In the genomic region with DNA sequence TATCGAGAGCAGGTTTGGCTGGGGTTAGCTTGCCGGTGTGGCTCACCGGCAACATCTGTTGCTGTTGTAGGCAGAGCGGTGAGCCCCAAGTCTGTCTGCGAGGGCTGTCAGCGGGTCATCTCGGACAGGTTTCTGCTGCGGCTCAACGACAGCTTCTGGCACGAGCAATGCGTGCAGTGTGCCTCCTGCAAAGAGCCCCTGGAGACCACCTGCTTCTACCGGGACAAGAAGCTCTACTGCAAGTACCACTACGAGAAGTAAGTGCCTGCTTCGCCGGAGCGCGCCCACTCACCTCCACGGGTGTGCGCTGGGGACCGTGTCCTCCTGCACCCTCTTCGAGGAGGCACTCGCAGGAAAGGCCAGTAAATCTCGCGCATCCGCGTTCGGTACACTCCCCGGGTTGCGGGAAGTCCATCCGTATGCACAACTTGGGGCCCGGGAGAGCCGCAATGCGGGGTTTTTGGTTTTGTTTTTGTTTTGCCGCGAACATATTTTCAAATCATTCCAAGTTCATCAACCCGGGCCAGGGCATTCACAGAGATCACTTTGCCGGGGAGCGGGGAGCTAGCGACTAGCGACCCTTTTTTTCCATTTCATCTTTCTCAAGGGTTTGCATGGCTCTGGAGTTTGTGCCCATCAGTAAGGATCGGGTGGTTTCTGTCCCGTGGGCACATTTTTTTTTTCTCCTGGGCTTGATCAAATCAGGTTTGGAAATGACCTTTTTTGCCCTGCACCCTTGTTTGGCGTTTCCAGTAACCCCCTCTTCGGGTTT, we compare ENCODE assay signal across 9 mouse cellular contexts. TPM values are rescaled to one million over a fixed set of nuclear protein-coding genes. Genes with fewer than 3 reads are reported as not detected.
DNase-seq lines count a peak whose midpoint lies in the region; ATAC-seq lines count a peak whose summit lies in the region.
"Had no signal": no experiment of that assay in that cellular context is flagged by ENCODE, and none has a peak within 500 bp of the region (broad histone marks: within the 10 kb centered on the region; RNA-seq: fewer than 3 reads in every experiment).

No protein-coding gene starts in this region.

- no peaks in the 10 kb centered on the region for H3K9me3 ChIP-seq in kidney, embryonic 15.5 days (replicated peaks)
- H3K9me3 ChIP-seq in hindbrain, embryonic 15.5 days = no peaks in the 10 kb centered on the region

- H3K27ac ChIP-seq in kidney, embryonic 15.5 days = no peak overlapping the region
- H3K27ac ChIP-seq in hindbrain, embryonic 15.5 days (replicated peaks) = no peak overlapping the region

- H3K4me1 ChIP-seq in kidney, embryonic 15.5 days = peaks cover 33% of the 10 kb centered on the region
- H3K4me1 ChIP-seq in hindbrain, embryonic 15.5 days (replicated peaks) = peaks cover 25% of the 10 kb centered on the region

- H3K27me3 ChIP-seq in kidney, embryonic 15.5 days = peaks cover 98% of the 10 kb centered on the region
- H3K27me3 ChIP-seq in hindbrain, embryonic 15.5 days = peaks cover 78% of the 10 kb centered on the region

- H3K4me3 ChIP-seq in kidney, embryonic 15.5 days (replicated peaks) = peak overlapping the region; percentile 5
- peak overlapping the region; percentile 17 for H3K4me3 ChIP-seq in hindbrain, embryonic 15.5 days
- H3K4me3 ChIP-seq: erythroblast, embryonic 14.5 days had no signal

- 1% methylated on average over 44 of the region's 44 CpGs for WGBS in kidney, embryonic 15.5 days
- under 1% methylated on average over 44 of the region's 44 CpGs for WGBS in hindbrain, embryonic 15.5 days

- peak overlapping the region; percentile 44 for H3K4me2 ChIP-seq in kidney, embryonic 15.5 days
- H3K4me2 ChIP-seq in hindbrain, embryonic 15.5 days = peak overlapping the region; percentile 34

- no peaks in the 10 kb centered on the region for H3K36me3 ChIP-seq in kidney, embryonic 15.5 days
- no peaks in the 10 kb centered on the region for H3K36me3 ChIP-seq in hindbrain, embryonic 15.5 days

- no peak for DNase-seq in kidney, adult 11 months
- DNase-seq in embryo, embryonic 11 days = peak; percentile 48
- peak; percentile 72 for DNase-seq in neural tube, embryonic 10.5 days (ENCODE audit: extremely low spot score, low spot score)
- DNase-seq in gastrocnemius, postnatal 10 days = no peak
- DNase-seq in ovary, postnatal 10 days (ENCODE audit: low spot score) = no peak
- DNase-seq in natural killer cell, adult 2 months (ENCODE audit: low spot score in 2 of 2) = no peak

- ATAC-seq in kidney, embryonic 15.5 days (replicated peaks; ENCODE audit: low FRiP score) = no peak
- no peak for ATAC-seq in hindbrain, embryonic 15.5 days (ENCODE audit: low FRiP score, low read depth)

- H3K9ac ChIP-seq in kidney, embryonic 15.5 days = no peak overlapping the region
- H3K9ac ChIP-seq in hindbrain, embryonic 15.5 days = no peak overlapping the region

RNA-seq across cellular contexts. Expression of a gene that starts 3.1 kb away (rescaled TPM):
- 0.09 and 0.17 TPM in 2 replicates for polyA plus RNA-seq in kidney, embryonic 15.5 days (2015; fragmentation: Nextera tagmentation; extraction: Ambion mirVana)
- 9.4 and 11.5 TPM in 2 replicates for polyA plus RNA-seq in hindbrain, embryonic 15.5 days (2015; fragmentation: Nextera tagmentation; extraction: Ambion mirVana)
- 1 to 10 TPM in 1 of 2 experiments, under 1 TPM in 1; 0.94 to 1.2 TPM for total RNA-seq in gastrocnemius, postnatal 10 days (2021)
- polyA plus RNA-seq: erythroblast, embryonic 14.5 days had no signal

Comparison
In these comparisons a context has a peak if more than half of its experiments do, and no peak if none do; other contexts are left out.
1. DNase-seq: peak in embryo, embryonic 11 days (single experiment) and neural tube, embryonic 10.5 days (single experiment); none in kidney, adult 11 months (single experiment), gastrocnemius, postnatal 10 days (single experiment), ovary, postnatal 10 days (single experiment) and natural killer cell, adult 2 months (0 of 2).